Mouse (Mus musculus): ENCODE results near the gene Aloxe3.

DNA sequence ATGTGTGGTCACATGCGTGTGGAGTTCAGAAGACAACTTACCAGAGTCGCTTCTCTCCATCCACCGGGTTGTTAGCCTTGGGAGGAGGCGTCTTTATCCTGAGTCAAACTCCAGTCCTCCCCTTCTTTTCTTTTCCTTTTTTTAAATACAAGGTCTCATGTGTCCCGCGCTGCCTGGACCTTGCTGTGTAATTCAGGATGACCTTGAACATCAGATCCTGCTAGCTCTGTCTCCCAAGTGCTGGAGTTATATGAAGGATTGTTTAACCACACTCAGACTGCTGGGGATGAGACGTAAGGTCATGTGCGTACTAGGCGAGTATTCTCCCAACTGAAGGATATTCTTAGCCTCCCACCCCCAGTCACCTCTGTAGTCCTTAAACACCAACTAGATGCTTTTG lies 48.4 kb upstream of the Aloxe3 start:
- no peak for TF ChIP-seq POLR2A (IDR thresholded peaks at IDR 0.05; ENCODE audit: insufficient read length, low read depth)
- no peak for TF ChIP-seq USF1 (IDR thresholded peaks at IDR 0.05; ENCODE audit: low read depth)
- no peak for TF ChIP-seq MYOG (IDR thresholded peaks at IDR 0.05; ENCODE audit: control insufficient read depth in 1 of 3, insufficient read depth in 1 of 3, insufficient read length in 2 of 3, low read depth in 2 of 3)
- no peak for TF ChIP-seq TCF12 (IDR thresholded peaks at IDR 0.05; ENCODE audit: insufficient read depth, poor library complexity, severe bottlenecking)
- no peak for TF ChIP-seq E2F4 (IDR thresholded peaks at IDR 0.05; ENCODE audit: insufficient read depth)
- TF ChIP-seq TCF3 (IDR thresholded peaks at IDR 0.05; ENCODE audit: insufficient read length, low read depth), result no peak
- TF ChIP-seq MAX (IDR thresholded peaks at IDR 0.05; ENCODE audit: low read depth), result no peak
- no peak for TF ChIP-seq POLR2AphosphoS2 (IDR thresholded peaks at IDR 0.05; ENCODE audit: insufficient read length, low read depth)
- TF ChIP-seq CEBPB (IDR thresholded peaks at IDR 0.05; ENCODE audit: insufficient read depth, poor library complexity, severe bottlenecking), result no peak
- no peak for TF ChIP-seq MYOD1 (IDR thresholded peaks at IDR 0.05; ENCODE audit: control insufficient read depth in 1 of 3, insufficient read length in 2 of 3, low read depth in 2 of 3)
- no peak for TF ChIP-seq REST (IDR thresholded peaks at IDR 0.05; ENCODE audit: insufficient read depth, insufficient read length)
- TF ChIP-seq SRF (IDR thresholded peaks at IDR 0.05; ENCODE audit: control insufficient read depth, insufficient read length, low read depth), result no peak

All from myocyte (in vitro differentiated cells).